22 mouse cellular contexts compared by ENCODE assay signal in the genomic region with DNA sequence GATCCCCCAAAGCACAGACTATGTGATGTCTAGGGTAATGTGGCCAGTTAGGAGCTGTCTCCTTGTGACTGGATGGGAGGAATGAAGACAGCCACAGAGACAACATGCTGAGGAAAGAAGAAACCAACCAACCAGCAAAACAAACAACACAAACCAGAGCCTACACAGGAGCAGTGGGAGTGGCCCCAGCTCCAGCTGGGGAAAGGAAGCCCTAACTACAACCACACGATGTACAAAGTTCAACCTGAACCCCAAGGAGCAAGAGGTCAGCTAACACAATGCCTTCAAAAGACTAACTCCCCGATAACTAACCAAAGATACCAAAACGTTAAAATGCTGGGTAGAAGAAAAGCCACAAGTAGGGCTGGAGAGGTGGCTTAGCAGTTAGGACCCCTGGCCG.
"Had no signal": no experiment of that assay in that cellular context is flagged by ENCODE, and none has a peak within 500 bp of the region (broad histone marks: within the 10 kb centered on the region; RNA-seq: fewer than 3 reads in every experiment).

No protein-coding gene starts in this region.

- DNase-seq: gastrocnemius, postnatal 14 days; gastrocnemius, postnatal 36 days; heart, adult 11 months; heart, adult 2 months; heart, postnatal 10 days; heart, postnatal 36 days; kidney, adult 18-20 months; kidney, adult 9 months; kidney, postnatal 10 days; kidney, postnatal 25 days; kidney, postnatal 4 days; liver; liver, embryonic 13.5 days had no signal

- H3K9ac ChIP-seq: heart, embryonic 12.5 days; hindbrain, embryonic 13.5 days; hindbrain, embryonic 15.5 days; limb, embryonic 12.5 days; liver, embryonic 13.5 days had no signal

- H3K4me2 ChIP-seq: heart, embryonic 12.5 days; hindbrain, embryonic 13.5 days; hindbrain, embryonic 15.5 days; limb, embryonic 12.5 days; liver, embryonic 11.5 days; liver, embryonic 13.5 days had no signal

- H3K27ac ChIP-seq: heart, adult 2 months; hindbrain, embryonic 13.5 days; hindbrain, embryonic 15.5 days; hindbrain, postnatal 0 days; layer of hippocampus, adult 2 months; left cerebral cortex, adult 2 months; limb, embryonic 10.5 days; limb, embryonic 12.5 days; liver, embryonic 13.5 days had no signal

- ATAC-seq: hindbrain, postnatal 0 days had no signal

- H3K4me3 ChIP-seq: heart, adult 2 months; heart, embryonic 12.5 days; hindbrain, embryonic 13.5 days; hindbrain, embryonic 15.5 days; layer of hippocampus, adult 2 months; left cerebral cortex, adult 2 months; limb, embryonic 10.5 days; limb, embryonic 12.5 days; liver, embryonic 13.5 days had no signal

- H3K9me3 ChIP-seq: heart, embryonic 12.5 days; hindbrain, embryonic 13.5 days; hindbrain, embryonic 15.5 days; limb, embryonic 10.5 days; limb, embryonic 12.5 days; liver, embryonic 13.5 days had no signal

- H3K27me3 ChIP-seq: heart, embryonic 12.5 days; hindbrain, embryonic 13.5 days; hindbrain, embryonic 15.5 days; limb, embryonic 12.5 days; liver, embryonic 13.5 days had no signal
